Mouse (Mus musculus): Measurements from ENCODE around the gene Osbpl6. TPM values are rescaled to one million over a fixed set of nuclear protein-coding genes. Genes with fewer than 3 reads are reported as not detected.

Gene Osbpl6
- polyA plus RNA-seq, 2 experiments: 8.9 to 11.5 TPM

GRCm38 (mm10) chr2:76435667-76436239, 29.4 kb downstream of the Osbpl6 start:
- WGBS: 64% methylated on average over 7 of the region's 7 CpGs
- H3K4me1 ChIP-seq (ENCODE audit: control insufficient read depth, insufficient read depth, low read length): peaks cover 3% of the 10 kb centered on the region; the same call in 1 of the 2 replicates
- H3K4me2 ChIP-seq (replicated peaks; ENCODE audit: low read depth, low read length, severe bottlenecking): no peak overlapping the region
- H3K27ac ChIP-seq (replicated peaks; ENCODE audit: low read depth, low read length): no peak overlapping the region
- TF ChIP-seq POLR2A (IDR thresholded peaks at IDR 0.05; ENCODE audit: borderline replicate concordance, extremely low read depth, insufficient read depth, insufficient read length): no peak
- H3K36me3 ChIP-seq (ENCODE audit: control insufficient read depth, insufficient read depth, low read length): no peaks in the 10 kb centered on the region
- H3K27me3 ChIP-seq (ENCODE audit: control insufficient read depth, insufficient read depth, low read length): no peaks in the 10 kb centered on the region
- no peaks in the 10 kb centered on the region for H3K9me3 ChIP-seq (ENCODE audit: control insufficient read depth, low read length)
- ATAC-seq (ENCODE audit: low FRiP score, low read depth) (no peak), DNase-seq (ENCODE audit: low spot score) (no peak)
- no peak overlapping the region for H3K9ac ChIP-seq (ENCODE audit: low read depth, low read length, severe bottlenecking)
- H3K4me3 ChIP-seq (replicated peaks; ENCODE audit: low read length): no peak overlapping the region

- no peaks in the 10 kb centered on the region for H3K27me3 ChIP-seq (ENCODE audit: control insufficient read depth, insufficient read depth, low read length)
- no peaks in the 10 kb centered on the region for H3K9me3 ChIP-seq (ENCODE audit: control insufficient read depth, low read length)
- TF ChIP-seq POLR2A (IDR thresholded peaks at IDR 0.05; ENCODE audit: borderline replicate concordance, extremely low read depth, insufficient read depth, insufficient read length): no peak
- 45% methylated on average over 2 of the region's 2 CpGs for WGBS
- H3K36me3 ChIP-seq (ENCODE audit: control insufficient read depth, insufficient read depth, low read length): no peaks in the 10 kb centered on the region
- H3K4me1 ChIP-seq (ENCODE audit: control insufficient read depth, insufficient read depth, low read length): no peaks in the 10 kb centered on the region
- ATAC-seq (ENCODE audit: low FRiP score, low read depth) (no peak), DNase-seq (ENCODE audit: low spot score) (no peak)
- no peak overlapping the region for H3K4me3 ChIP-seq (replicated peaks; ENCODE audit: low read length)
- no peak overlapping the region for H3K9ac ChIP-seq (ENCODE audit: low read depth, low read length, severe bottlenecking)
- H3K27ac ChIP-seq (replicated peaks; ENCODE audit: low read depth, low read length): no peak overlapping the region
- no peak overlapping the region for H3K4me2 ChIP-seq (replicated peaks; ENCODE audit: low read depth, low read length, severe bottlenecking)
Measured at GRCm38 (mm10) chr2:76437372-76437771, 31.1 kb downstream of the Osbpl6 start.

GRCm38 (mm10) chr2:76439540-76439939, 33.2 kb downstream of the Osbpl6 start:
- Histone ChIP-seq H3K4me1 (ENCODE audit: control insufficient read depth, insufficient read depth, low read length) (no peaks in the 10 kb centered on the region), H3K4me3 (replicated peaks; ENCODE audit: low read length) (no peak overlapping the region), H3K9ac (ENCODE audit: low read depth, low read length, severe bottlenecking) (no peak overlapping the region), H3K27ac (replicated peaks; ENCODE audit: low read depth, low read length) (no peak overlapping the region), H3K27me3 (ENCODE audit: control insufficient read depth, insufficient read depth, low read length) (no peaks in the 10 kb centered on the region), H3K4me2 (replicated peaks; ENCODE audit: low read depth, low read length, severe bottlenecking) (no peak overlapping the region), H3K36me3 (ENCODE audit: control insufficient read depth, insufficient read depth, low read length) (no peaks in the 10 kb centered on the region), H3K9me3 (ENCODE audit: control insufficient read depth, low read length) (no peaks in the 10 kb centered on the region)
- ATAC-seq (ENCODE audit: low FRiP score, low read depth) (no peak), DNase-seq (ENCODE audit: low spot score) (no peak)
- TF ChIP-seq POLR2A (IDR thresholded peaks at IDR 0.05; ENCODE audit: borderline replicate concordance, extremely low read depth, insufficient read depth, insufficient read length): no peak
- WGBS: 38% methylated on average over 2 of the region's 2 CpGs

GRCm38 (mm10) chr2:76442086-76442485, 35.8 kb downstream of the Osbpl6 start:
- Histone ChIP-seq H3K36me3 (ENCODE audit: control insufficient read depth, insufficient read depth, low read length) (no peaks in the 10 kb centered on the region), H3K4me2 (replicated peaks; ENCODE audit: low read depth, low read length, severe bottlenecking) (no peak overlapping the region), H3K4me3 (replicated peaks; ENCODE audit: low read length) (no peak overlapping the region), H3K27ac (replicated peaks; ENCODE audit: low read depth, low read length) (no peak overlapping the region), H3K4me1 (ENCODE audit: control insufficient read depth, insufficient read depth, low read length) (no peaks in the 10 kb centered on the region), H3K9me3 (ENCODE audit: control insufficient read depth, low read length) (no peaks in the 10 kb centered on the region), H3K9ac (ENCODE audit: low read depth, low read length, severe bottlenecking) (no peak overlapping the region), H3K27me3 (ENCODE audit: control insufficient read depth, insufficient read depth, low read length) (no peaks in the 10 kb centered on the region)
- DNase-seq (ENCODE audit: low spot score): no peak
- ATAC-seq (ENCODE audit: low FRiP score, low read depth): no peak
- TF ChIP-seq POLR2A (IDR thresholded peaks at IDR 0.05; ENCODE audit: borderline replicate concordance, extremely low read depth, insufficient read depth, insufficient read length): no peak
- 38% methylated on average over 3 of the region's 3 CpGs for WGBS

- no peak for TF ChIP-seq POLR2A (IDR thresholded peaks at IDR 0.05; ENCODE audit: borderline replicate concordance, extremely low read depth, insufficient read depth, insufficient read length)
- Histone ChIP-seq H3K27me3 (ENCODE audit: control insufficient read depth, insufficient read depth, low read length) (no peaks in the 10 kb centered on the region), H3K4me2 (replicated peaks; ENCODE audit: low read depth, low read length, severe bottlenecking) (no peak overlapping the region), H3K36me3 (ENCODE audit: control insufficient read depth, insufficient read depth, low read length) (no peaks in the 10 kb centered on the region), H3K4me1 (ENCODE audit: control insufficient read depth, insufficient read depth, low read length) (no peaks in the 10 kb centered on the region), H3K27ac (replicated peaks; ENCODE audit: low read depth, low read length) (no peak overlapping the region), H3K4me3 (replicated peaks; ENCODE audit: low read length) (no peak overlapping the region), H3K9me3 (ENCODE audit: control insufficient read depth, low read length) (no peaks in the 10 kb centered on the region), H3K9ac (ENCODE audit: low read depth, low read length, severe bottlenecking) (no peak overlapping the region)
- no peak for ATAC-seq (ENCODE audit: low FRiP score, low read depth)
- 83% methylated on average over 6 of the region's 6 CpGs for WGBS
- DNase-seq (ENCODE audit: low spot score): no peak
Measured at GRCm38 (mm10) chr2:76449836-76450355, 43.6 kb downstream of the Osbpl6 start.

Measured in limb, embryonic 14.5 days (tissue).